Mouse (Mus musculus): ENCODE measurements around the gene Nfatc3. TPM values are rescaled to one million over a fixed set of nuclear protein-coding genes. Genes with fewer than 3 reads are reported as not detected.

The Nfatc3 gene
- polyA plus RNA-seq, 1 experiment from 2014 or later: 6.2 TPM

GRCm38 (mm10) chr8:106137218-106137905 lies 78.7 kb downstream of the Nfatc3 start:
- Histone ChIP-seq H3K27ac (ENCODE audit: low read depth, low read length) (peak overlapping the region; percentile 66), H3K4me2 (peak overlapping the region; percentile 93), H3K9ac (ENCODE audit: low read depth, low read length) (peak overlapping the region; percentile 52), H3K9me3 (ENCODE audit: control insufficient read depth, low read length) (no peaks in the 10 kb centered on the region), H3K27me3 (replicated peaks; ENCODE audit: control insufficient read depth, insufficient read depth, low read length) (peaks cover 50% of the 10 kb centered on the region), H3K4me3 (ENCODE audit: low read depth, low read length) (peak overlapping the region; percentile 62), H3K4me1 (replicated peaks; ENCODE audit: control insufficient read depth, insufficient read depth, low read length) (peaks cover 26% of the 10 kb centered on the region), H3K36me3 (ENCODE audit: control insufficient read depth, insufficient read depth, low read length) (peaks cover 8% of the 10 kb centered on the region; the same call in 1 of the 2 replicates)
- WGBS: 5% methylated on average over 22 of the region's 22 CpGs
- no peak for DNase-seq (ENCODE audit: low spot score)
- no peak for ATAC-seq (replicated peaks; ENCODE audit: low FRiP score)

GRCm38 (mm10) chr8:106137906-106138477 lies 79.4 kb downstream of the Nfatc3 start:
- H3K36me3 ChIP-seq (ENCODE audit: control insufficient read depth, insufficient read depth, low read length): peaks cover 3% of the 10 kb centered on the region; the same call in 1 of the 2 replicates
- H3K4me1 ChIP-seq (replicated peaks; ENCODE audit: control insufficient read depth, insufficient read depth, low read length): peaks cover 24% of the 10 kb centered on the region
- ATAC-seq (replicated peaks; ENCODE audit: low FRiP score): peak; percentile 24; the same call in 1 of the 2 replicates
- H3K27ac ChIP-seq (ENCODE audit: low read depth, low read length): peak overlapping the region; percentile 66; the same call in 1 of the 2 replicates
- H3K4me2 ChIP-seq: peak overlapping the region; percentile 93
- no peaks in the 10 kb centered on the region for H3K9me3 ChIP-seq (ENCODE audit: control insufficient read depth, low read length)
- H3K4me3 ChIP-seq (ENCODE audit: low read depth, low read length): peak overlapping the region; percentile 62
- peaks cover 48% of the 10 kb centered on the region for H3K27me3 ChIP-seq (replicated peaks; ENCODE audit: control insufficient read depth, insufficient read depth, low read length)
- H3K9ac ChIP-seq (ENCODE audit: low read depth, low read length): peak overlapping the region; percentile 52; the same call in 1 of the 2 replicates
- DNase-seq (ENCODE audit: low spot score): peak; percentile 75
- WGBS: under 1% methylated on average over 24 of the region's 24 CpGs

GRCm38 (mm10) chr8:106138616-106139015 lies 80.0 kb downstream of the Nfatc3 start:
- DNase-seq (ENCODE audit: low spot score) (no peak), ATAC-seq (replicated peaks; ENCODE audit: low FRiP score) (no peak)
- H3K27ac ChIP-seq (ENCODE audit: low read depth, low read length): no peak overlapping the region
- peak overlapping the region; percentile 49; the same call in 1 of the 2 replicates for H3K9ac ChIP-seq (ENCODE audit: low read depth, low read length)
- WGBS: 17% methylated on average over 7 of the region's 7 CpGs
- H3K4me2 ChIP-seq: peak overlapping the region; percentile 93
- H3K36me3 ChIP-seq (ENCODE audit: control insufficient read depth, insufficient read depth, low read length): no peaks in the 10 kb centered on the region
- no peaks in the 10 kb centered on the region for H3K9me3 ChIP-seq (ENCODE audit: control insufficient read depth, low read length)
- H3K27me3 ChIP-seq (replicated peaks; ENCODE audit: control insufficient read depth, insufficient read depth, low read length): peaks cover 44% of the 10 kb centered on the region
- H3K4me3 ChIP-seq (ENCODE audit: low read depth, low read length): peak overlapping the region; percentile 62
- peaks cover 24% of the 10 kb centered on the region for H3K4me1 ChIP-seq (replicated peaks; ENCODE audit: control insufficient read depth, insufficient read depth, low read length)

GRCm38 (mm10) chr8:106140191-106140590 lies 81.6 kb downstream of the Nfatc3 start:
- DNase-seq (ENCODE audit: low spot score) (no peak), ATAC-seq (replicated peaks; ENCODE audit: low FRiP score) (no peak)
- WGBS: 65% methylated on average over 5 of the region's 5 CpGs
- Histone ChIP-seq H3K4me3 (ENCODE audit: low read depth, low read length) (no peak overlapping the region), H3K27me3 (replicated peaks; ENCODE audit: control insufficient read depth, insufficient read depth, low read length) (peaks cover 28% of the 10 kb centered on the region), H3K4me2 (no peak overlapping the region), H3K4me1 (replicated peaks; ENCODE audit: control insufficient read depth, insufficient read depth, low read length) (peaks cover 24% of the 10 kb centered on the region), H3K27ac (ENCODE audit: low read depth, low read length) (no peak overlapping the region), H3K36me3 (ENCODE audit: control insufficient read depth, insufficient read depth, low read length) (no peaks in the 10 kb centered on the region), H3K9ac (ENCODE audit: low read depth, low read length) (no peak overlapping the region), H3K9me3 (ENCODE audit: control insufficient read depth, low read length) (no peaks in the 10 kb centered on the region)

- Histone ChIP-seq H3K4me2 (no peak overlapping the region; the same call in 1 of the 2 replicates), H3K27me3 (replicated peaks; ENCODE audit: control insufficient read depth, insufficient read depth, low read length) (peaks cover 22% of the 10 kb centered on the region), H3K9ac (ENCODE audit: low read depth, low read length) (no peak overlapping the region), H3K4me3 (ENCODE audit: low read depth, low read length) (no peak overlapping the region), H3K36me3 (ENCODE audit: control insufficient read depth, insufficient read depth, low read length) (no peaks in the 10 kb centered on the region), H3K4me1 (replicated peaks; ENCODE audit: control insufficient read depth, insufficient read depth, low read length) (peaks cover 21% of the 10 kb centered on the region), H3K9me3 (ENCODE audit: control insufficient read depth, low read length) (no peaks in the 10 kb centered on the region), H3K27ac (ENCODE audit: low read depth, low read length) (no peak overlapping the region)
- DNase-seq (ENCODE audit: low spot score) (peak; percentile 81), ATAC-seq (replicated peaks; ENCODE audit: low FRiP score) (0 out of 2 replicates have a peak, but pooled peaks have one; percentile 33)
- WGBS: 16% methylated on average over 13 of the region's 13 CpGs
Observed at GRCm38 (mm10) chr8:106140769-106141168, 82.1 kb downstream of the Nfatc3 start.

GRCm38 (mm10) chr8:106145331-106145730 lies 86.7 kb downstream of the Nfatc3 start:
- Histone ChIP-seq H3K36me3 (ENCODE audit: control insufficient read depth, insufficient read depth, low read length) (no peaks in the 10 kb centered on the region), H3K9ac (ENCODE audit: low read depth, low read length) (no peak overlapping the region), H3K9me3 (ENCODE audit: control insufficient read depth, low read length) (no peaks in the 10 kb centered on the region), H3K4me3 (ENCODE audit: low read depth, low read length) (no peak overlapping the region), H3K27ac (ENCODE audit: low read depth, low read length) (no peak overlapping the region), H3K4me1 (replicated peaks; ENCODE audit: control insufficient read depth, insufficient read depth, low read length) (no peaks in the 10 kb centered on the region), H3K27me3 (replicated peaks; ENCODE audit: control insufficient read depth, insufficient read depth, low read length) (no peaks in the 10 kb centered on the region), H3K4me2 (no peak overlapping the region)
- DNase-seq (ENCODE audit: low spot score): no peak
- ATAC-seq (replicated peaks; ENCODE audit: low FRiP score): no peak
- WGBS: 78% methylated on average over 2 of the region's 2 CpGs

GRCm38 (mm10) chr8:106146014-106146413 lies 87.4 kb downstream of the Nfatc3 start:
- DNase-seq (ENCODE audit: low spot score) (no peak), ATAC-seq (replicated peaks; ENCODE audit: low FRiP score) (no peak)
- H3K27me3 ChIP-seq (replicated peaks; ENCODE audit: control insufficient read depth, insufficient read depth, low read length): no peaks in the 10 kb centered on the region
- WGBS: 70% methylated on average over 4 of the region's 4 CpGs
- no peak overlapping the region for H3K27ac ChIP-seq (ENCODE audit: low read depth, low read length)
- H3K4me1 ChIP-seq (replicated peaks; ENCODE audit: control insufficient read depth, insufficient read depth, low read length): peaks cover 4% of the 10 kb centered on the region
- H3K4me2 ChIP-seq: no peak overlapping the region
- H3K9me3 ChIP-seq (ENCODE audit: control insufficient read depth, low read length): no peaks in the 10 kb centered on the region
- H3K4me3 ChIP-seq (ENCODE audit: low read depth, low read length): no peak overlapping the region
- H3K36me3 ChIP-seq (ENCODE audit: control insufficient read depth, insufficient read depth, low read length): no peaks in the 10 kb centered on the region
- no peak overlapping the region for H3K9ac ChIP-seq (ENCODE audit: low read depth, low read length)

GRCm38 (mm10) chr8:106147868-106148565 lies 89.4 kb downstream of the Nfatc3 start:
- H3K27ac ChIP-seq (ENCODE audit: low read depth, low read length): no peak overlapping the region
- peaks cover 12% of the 10 kb centered on the region for H3K4me1 ChIP-seq (replicated peaks; ENCODE audit: control insufficient read depth, insufficient read depth, low read length)
- H3K9me3 ChIP-seq (ENCODE audit: control insufficient read depth, low read length): no peaks in the 10 kb centered on the region
- ATAC-seq (replicated peaks; ENCODE audit: low FRiP score) (no peak), DNase-seq (ENCODE audit: low spot score) (no peak)
- no peak overlapping the region for H3K4me2 ChIP-seq
- 85% methylated on average over 6 of the region's 6 CpGs for WGBS
- no peak overlapping the region for H3K4me3 ChIP-seq (ENCODE audit: low read depth, low read length)
- no peaks in the 10 kb centered on the region; the same call in 1 of the 2 replicates for H3K36me3 ChIP-seq (ENCODE audit: control insufficient read depth, insufficient read depth, low read length)
- H3K9ac ChIP-seq (ENCODE audit: low read depth, low read length): no peak overlapping the region
- no peaks in the 10 kb centered on the region for H3K27me3 ChIP-seq (replicated peaks; ENCODE audit: control insufficient read depth, insufficient read depth, low read length)
